Mouse (Mus musculus) layer of hippocampus, postnatal 10 days (tissue): ENCODE results near the gene Msmp. TPM values are rescaled to one million over a fixed set of nuclear protein-coding genes. Genes with fewer than 3 reads are reported as not detected.
A peak's percentile ranks its signal among the peaks of the same experiment; 100 is the strongest.
"Not testable (repeated sequence)": the region's sequence is repeated elsewhere in the genome, so short reads cannot be mapped to it uniquely, and the experiment has no call there.

Experiments
- DNase-seq, 2 experiments: peaks; one replicate each; pipeline ENCODE4 v3.0.0; 2021; ENCODE audit warnings: low spot score in 2 of 2
- total RNA-seq, 2 experiments: library from RNA; stranded (reverse); gene quantifications; 2 replicates each; pipeline ENCODE4 v1.2.3; 2021

The Msmp gene
- total RNA-seq, 2 experiments from 2014 or later = not detected

DNA sequence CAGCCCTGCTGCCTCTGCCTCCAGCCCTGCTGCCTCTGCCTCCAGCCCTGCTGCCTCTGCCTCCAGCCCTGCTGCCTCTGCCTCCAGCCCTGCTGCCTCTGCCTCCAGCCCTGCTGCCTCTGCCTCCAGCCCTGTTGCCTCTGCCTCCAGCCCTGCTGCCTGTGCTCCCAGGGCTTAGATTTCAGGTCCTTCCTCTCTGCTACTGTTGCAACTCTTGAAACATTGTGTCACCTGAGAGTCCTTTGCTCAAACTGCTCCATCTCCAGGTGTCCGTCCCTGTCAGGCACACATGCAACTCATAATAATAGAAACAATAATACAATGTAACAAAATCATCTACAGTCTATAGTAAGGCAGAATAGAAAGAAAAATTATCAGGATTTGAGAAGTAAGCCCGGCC is 12.3 kb upstream of the Msmp start:
- DNase-seq = not testable (repeated sequence)

DNA sequence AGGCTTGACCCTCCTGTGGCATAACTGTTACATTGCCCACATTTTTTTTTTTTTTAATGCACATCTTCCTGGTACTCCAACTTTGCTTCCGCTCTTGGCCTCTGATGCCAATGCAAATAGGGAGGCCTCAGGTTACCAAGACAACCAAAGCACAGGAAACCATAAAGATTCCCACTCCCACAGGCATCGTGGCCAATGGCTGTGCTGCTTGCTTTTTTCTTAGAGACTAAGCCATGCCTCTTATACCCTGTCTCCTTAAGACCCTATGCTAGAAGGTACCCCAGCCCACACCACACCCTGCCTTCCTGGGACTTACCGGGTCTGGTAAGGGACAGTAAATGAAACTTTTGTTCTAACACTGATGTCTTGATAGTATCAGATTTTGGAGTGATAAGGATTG is 9.2 kb upstream of the Msmp start:
- DNase-seq = no peak

DNA sequence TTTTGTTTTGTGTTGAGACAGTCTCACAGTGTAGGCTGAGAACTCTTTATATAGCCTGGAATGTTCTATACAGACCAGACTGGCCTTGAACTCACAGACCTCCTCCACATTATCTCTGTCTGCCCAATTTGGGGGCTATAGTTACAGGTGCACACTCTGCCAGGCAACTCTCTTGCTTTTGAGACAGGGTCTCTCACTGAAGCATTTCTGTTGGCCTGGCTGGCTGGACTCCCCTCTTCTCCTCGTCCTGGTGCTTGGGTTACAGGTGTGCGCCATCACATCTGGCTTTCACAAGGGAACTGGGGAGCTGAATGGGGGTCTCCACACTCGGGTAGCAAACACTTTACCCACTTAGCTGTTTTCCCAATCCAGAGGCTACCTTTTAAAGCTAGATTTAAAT is 7.7 kb upstream of the Msmp start:
- DNase-seq = no peak

DNA sequence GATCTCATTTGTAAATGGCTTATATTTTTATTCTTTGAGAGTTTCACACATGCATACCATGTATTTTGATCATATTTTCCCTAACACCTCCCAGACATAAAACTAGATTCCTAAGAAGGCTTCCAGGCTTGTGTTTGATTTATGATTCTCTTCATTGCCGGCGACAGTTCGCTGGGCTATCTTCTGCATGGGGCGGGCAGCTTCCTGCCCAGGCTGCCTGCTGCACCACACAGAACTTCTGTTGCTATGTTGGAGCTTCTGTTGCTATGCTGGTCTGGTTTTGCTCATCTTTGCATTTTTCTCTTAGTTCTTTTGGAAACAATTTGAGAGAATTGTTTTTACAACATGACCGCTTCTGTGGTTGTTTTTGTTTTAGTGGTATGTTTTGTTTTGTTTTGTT is 7.2 kb upstream of the Msmp start:
- DNase-seq = no peak

DNA sequence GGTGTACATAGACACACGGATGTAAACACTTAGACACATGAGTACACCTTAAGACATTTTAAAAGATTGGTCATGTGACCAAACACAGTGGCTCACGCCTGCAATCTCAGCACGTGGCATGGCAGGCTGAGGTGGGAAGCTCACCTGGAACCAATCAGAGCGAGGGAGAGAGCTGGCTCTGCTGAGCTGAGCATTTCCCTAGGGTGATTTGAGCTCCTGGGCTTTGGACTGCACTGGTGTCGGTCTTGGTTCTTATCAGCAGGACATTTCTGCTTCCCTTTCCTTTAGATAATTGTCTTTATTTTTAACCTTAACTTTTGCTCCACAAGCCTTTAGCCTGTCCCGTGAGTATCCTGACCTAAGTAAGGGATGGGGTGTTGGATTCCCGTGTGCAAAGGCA is 3.4 kb upstream of the Msmp start:
- DNase-seq = no peak

DNA sequence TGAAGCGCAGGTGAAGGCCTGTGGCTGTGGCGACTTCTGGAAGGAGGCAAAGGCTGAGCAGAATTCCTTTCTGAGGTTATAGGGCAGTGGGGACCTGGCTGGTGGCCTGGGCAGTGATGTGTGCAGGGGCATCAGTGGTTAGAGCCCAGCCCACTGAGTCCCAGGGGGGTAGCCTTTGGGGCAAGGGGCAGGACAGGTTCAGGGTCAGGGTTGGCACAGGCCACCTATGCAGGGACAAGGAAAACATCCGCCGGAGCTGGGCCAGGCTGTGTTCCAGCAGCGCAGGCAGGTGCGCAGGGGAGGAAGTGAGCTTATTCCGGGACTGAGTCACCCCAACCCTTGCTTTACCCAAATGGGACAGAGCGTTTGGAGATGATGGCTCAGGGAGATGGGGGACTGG is 2.1 kb upstream of the Msmp start:
- no peak for DNase-seq

DNA sequence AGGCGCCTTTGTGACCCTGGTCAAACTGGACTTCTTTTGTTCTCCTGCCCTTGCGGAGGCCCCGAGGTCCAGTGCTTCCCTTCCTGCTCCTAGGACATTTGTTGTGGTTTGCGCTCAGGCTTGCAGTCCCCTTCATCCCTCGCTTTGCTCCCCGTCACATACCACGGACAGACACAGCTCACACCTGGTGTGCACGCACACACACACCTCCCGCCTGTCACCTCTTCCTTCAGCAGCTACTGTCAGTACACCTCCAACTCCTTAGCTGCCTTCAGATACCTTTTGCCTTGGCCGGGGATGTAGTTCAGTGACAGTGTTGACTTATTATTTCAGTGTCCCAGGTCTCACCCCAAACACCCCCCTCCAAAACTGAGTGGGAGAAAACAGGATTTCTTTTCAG is 1.4 kb upstream of the Msmp start:
- no peak for DNase-seq

DNA sequence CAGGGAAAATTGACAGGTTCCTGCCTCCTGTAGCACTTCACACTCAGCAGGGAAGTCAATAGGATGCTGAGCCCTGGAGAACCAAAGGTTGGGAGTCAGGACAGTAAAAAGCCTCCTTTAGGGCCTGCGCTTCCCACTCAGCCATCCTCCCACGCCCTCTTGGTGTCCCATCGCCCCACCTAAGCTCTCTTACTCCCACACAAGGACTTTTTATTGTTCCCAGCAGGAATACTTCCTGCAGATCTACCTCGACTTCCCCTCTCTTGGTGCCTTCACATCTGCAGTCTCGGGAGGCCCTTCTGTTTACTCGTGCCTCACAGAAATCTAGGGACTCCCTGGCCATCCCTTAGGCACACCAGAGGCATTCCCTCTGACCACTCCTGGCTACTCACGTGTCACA is 873 bp downstream of the Msmp start:
- DNase-seq = no peak

DNA sequence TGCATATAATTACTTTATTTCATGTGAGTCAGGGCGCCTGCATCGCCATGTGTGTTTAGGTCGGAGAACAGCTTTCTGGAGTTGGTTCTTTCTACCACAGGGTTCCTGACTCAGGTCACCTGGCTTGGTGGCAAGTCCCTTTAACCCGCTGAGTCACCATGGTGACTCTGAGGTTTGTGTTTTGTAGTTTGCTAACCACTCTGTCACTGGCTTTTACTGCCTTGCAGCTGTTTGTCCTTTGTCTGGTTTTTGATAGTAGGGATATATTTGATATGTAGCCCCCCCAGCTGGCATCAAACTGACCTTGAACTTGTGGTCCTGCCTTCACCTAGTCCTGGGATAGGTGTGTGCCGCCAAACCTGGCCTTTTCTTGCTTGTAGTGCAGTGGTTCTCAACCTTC is 2.1 kb downstream of the Msmp start:
- DNase-seq = no peak

DNA sequence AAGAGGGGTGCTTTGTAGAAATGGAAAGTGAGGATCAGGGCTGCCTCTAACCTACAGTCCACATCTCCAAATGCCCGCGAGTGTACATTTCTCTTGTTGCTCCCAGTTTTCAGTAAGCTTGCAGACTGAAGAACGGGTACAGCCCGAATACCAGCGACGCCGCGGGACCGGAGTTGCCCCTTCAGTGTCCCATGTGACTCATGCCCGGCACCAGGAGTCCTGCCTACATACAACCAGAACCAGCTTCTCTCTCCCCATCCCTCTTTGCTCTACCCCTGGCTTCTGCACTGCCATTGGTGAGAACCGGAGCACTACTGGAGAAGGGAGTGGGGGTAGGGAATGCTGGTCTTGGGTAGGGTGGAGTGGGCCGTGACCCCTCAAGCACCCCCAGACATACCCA is 2.9 kb downstream of the Msmp start:
- DNase-seq = no peak

DNA sequence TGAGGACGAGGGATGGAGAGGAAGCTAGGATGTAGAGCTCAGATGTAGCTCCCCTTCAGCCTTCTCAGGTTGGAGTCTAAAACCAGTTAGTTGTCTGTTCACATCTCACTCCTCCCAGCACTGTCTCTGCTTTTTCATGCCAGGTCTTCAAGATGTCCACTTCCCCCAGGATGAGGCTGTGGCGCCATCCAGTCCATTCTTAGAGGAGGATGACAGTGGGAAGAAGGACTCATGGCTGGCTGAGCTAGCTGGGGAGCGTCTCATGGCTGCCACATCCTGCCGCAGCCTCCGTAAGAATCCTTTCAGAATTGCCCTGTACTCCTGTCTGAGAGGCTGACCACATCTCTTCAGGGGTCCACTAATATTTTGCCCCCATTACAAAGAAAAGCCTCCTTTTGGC is 3.6 kb downstream of the Msmp start:
- no peak for DNase-seq

DNA sequence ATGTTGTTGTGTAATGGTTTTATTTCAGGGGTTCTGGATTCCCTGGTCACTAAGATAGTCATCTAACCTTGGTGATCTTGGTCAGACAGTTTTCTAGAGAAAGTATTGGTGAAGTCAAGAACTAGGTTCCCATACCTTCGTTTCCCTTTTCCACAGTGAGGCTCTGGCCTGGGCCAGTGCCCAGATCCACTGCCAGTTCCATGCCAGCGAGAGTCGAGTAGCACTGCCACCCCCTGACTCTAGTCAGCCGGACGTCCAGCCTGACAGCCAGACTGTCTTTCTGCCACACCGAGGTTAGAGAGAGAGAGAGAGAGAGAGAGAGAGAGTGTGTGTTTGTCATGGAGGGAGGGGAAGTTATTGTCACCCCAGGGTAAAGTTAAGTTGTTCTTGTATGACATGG is 4.6 kb downstream of the Msmp start:
- DNase-seq = no peak

DNA sequence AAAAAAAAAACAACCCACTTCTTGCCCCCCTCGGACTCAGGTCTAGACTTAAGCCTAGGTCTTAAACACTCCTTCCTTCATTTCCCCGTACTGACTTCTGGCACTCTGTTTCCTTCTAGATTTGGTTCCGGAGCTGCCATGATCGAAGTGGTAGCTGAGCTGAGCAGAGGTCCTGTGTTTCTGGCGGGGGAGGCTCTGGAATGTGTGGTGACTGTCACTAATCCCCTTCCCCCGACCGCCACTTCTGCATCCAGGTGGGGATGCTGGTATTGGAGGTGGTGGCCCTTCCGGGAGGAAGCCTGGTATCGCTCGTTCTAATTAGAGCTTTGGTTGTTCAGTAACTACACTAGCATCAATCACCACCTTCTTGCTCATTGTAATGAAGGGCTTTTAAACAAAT is 5.0 kb downstream of the Msmp start:
- DNase-seq = peak in 1 of 2 experiments; percentile 24

DNA sequence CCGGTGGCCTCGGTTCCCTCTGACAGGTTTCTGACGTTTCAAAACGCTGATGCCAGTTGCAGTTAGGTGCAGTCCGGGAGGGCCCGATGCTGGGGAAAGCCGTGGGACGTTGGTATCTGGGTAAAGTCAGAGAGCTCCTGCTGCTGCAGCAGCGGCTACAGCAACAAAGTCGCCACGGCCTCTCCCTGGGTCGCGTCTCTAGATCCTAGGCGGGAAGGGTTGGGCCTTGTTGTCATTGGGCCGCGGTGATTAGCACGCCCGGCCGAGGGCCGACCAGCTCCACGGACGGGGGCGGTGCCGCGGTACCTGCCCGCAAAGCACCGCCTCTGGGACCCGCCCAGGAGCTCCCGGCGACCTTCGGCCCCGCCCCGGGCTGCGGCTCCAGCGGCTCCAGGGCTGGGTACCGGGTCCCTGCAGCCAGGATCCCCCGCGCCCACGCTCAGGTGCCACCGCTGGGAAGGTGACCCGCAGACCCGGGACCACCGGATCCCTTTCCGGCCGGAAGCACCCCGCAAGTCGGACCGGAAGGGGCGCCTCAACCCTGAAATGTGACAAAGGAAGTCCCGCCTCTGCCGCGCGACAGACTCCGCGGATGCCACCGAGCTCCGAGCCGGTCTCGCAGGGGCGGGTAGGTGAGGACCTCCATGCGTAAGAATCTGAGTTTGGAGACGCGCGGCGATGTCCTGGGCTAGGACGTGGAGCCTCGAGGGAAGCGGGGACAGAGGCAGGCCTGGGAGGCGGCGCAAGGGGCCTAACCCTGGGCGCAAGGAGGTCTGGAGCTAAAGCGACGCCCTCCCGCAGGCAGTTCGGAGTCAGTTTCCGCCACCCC is 5.7 kb downstream of the Msmp start, which contains the start of the genes Rgp1 and Gba2:
Rgp1 (plus strand) TSS at position 340 of the 829 bp plus-strand sequence.
Gba2 (minus strand) TSS at position 498 of the 829 bp plus-strand sequence.
- DNase-seq = peak; percentile 78 to 85

DNA sequence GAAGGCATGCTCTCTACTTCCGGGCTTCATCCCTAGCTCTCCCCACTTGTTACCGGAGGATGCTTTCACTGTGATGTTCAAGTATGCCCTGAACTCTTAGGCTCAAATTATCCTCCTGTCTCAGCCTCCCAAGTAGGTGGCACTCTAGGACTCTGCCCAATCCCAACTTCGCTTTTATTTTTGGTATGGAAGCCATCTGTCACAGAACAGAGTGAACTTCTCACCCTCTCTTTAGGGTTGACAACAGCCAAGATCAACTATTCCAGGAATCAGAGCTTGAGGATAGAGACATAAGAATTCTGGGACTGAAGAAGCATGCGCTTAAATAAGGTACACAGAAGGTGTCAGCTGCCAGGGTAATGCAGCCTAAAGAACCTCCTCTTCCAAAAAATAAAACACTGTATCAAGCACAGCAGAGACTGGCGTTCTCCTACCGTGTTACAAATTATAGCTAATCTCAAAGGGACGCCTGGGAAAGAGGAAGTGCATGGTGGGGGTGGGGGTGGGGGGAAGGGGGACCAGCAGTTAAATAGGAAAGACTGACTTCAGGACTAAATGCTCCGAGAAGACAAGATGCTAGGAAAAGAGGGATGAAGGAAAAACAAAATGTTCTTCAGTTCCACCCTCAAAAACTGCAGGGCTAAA is 6.9 kb downstream of the Msmp start:
- no peak for DNase-seq

DNA sequence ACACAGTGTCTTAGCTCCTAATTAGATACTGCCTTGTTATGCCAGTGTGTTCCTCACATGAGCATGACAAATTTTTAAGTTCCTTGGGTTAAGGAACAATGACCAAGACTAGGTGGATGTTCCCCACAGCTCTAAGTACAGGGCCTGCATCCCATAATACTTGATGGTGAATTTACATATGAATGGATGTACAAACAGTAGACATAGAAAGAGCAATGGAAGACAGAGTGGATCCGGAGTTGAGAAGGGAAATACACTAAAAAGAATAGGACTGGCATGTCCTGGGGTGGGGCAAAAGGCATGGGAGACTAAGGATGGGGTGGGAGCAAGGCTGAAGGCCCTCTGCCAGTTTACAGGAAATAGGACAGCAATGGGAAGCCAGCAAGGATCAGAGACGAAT is 8.9 kb downstream of the Msmp start:
- DNase-seq = no peak

DNA sequence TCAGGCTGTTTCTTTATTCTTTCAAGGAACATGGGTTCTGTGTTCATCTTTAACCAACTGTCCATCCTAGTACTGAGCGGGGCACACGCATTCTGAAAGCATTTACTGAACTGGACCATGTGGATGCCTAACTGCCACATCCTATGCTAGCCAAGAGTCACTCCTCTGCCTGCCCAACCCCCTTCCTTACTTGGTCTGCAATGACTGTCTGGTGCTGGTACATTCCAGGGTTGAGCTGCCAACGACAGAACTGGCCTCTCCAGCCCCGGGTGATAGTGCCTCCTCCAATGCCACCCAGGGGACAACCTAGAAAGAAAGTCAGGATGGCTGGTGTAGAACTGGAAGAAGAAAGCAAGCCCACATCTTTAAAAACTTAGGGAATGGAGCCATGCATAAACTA is 10.7 kb downstream of the Msmp start:
- DNase-seq = no peak

DNA sequence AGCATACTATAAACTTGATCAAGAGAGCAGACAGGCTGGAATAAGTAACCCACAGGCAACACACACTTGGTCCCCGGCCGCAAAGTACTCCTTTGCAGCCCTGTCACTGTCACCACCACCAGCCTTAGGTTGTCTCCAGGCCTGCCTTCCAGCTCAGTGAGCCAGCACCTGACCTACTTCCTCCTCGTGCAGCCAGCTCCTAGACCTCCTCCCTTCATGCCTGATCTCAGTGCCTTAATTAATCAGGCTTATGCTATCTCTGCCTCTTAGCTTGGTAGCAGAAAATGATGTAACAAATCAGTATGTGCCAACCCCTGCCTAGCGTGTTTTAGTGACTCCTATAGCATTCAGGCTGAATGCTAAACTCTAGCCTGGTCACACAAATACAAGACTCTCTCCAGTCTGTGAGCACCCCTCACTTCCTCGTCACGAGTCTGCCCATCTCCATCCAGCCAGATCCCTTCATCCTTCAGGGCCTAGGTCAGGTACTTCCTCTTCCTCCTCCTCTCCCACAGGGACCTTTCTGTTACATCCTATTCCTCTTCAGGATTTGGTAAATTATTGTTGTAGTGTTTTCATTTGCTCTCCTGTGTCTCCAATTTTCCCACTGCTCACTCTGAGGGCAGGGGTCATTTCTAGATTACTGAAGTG is 12.8 kb downstream of the Msmp start:
- DNase-seq = no peak

DNA sequence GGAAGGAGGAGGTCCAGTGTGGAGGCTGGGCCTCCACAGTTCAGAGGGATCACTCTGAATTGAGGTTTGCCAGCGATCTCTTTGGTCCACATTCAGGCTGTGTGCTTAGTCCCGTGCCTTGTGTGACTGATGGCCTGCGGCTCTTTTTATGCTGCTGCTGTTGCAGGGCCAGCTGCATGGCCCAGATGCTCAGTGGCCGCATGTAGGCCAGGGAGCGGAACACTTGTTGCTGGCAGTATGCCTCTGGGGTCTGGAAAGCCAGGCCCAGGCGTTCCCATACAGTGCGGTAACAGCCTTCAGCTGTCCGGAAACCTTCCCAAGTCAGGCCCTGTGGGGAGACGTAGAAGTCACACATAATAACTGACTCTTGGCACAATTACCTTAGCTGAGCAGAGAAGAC is 17.2 kb downstream of the Msmp start:
- no peak for DNase-seq

DNA sequence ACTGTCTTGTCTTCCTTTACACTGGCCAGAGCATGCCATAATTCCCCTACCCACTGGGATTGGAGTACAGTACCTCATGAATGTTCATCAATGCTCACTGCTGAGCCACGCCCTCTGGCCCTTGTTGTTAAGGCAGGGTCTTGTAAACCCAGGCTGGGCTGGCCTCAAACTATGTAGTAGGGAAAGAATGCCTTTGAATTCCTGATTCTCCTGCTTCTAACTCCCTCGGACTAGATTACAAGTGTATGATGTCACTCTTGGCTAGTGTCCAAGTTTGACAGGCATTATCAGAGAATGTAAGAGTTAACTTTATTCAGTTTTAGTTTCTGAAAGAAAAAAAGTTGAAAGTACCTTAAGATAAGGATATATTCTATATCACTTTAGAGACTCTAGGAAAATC is 20.1 kb downstream of the Msmp start:
- no peak for DNase-seq

DNA sequence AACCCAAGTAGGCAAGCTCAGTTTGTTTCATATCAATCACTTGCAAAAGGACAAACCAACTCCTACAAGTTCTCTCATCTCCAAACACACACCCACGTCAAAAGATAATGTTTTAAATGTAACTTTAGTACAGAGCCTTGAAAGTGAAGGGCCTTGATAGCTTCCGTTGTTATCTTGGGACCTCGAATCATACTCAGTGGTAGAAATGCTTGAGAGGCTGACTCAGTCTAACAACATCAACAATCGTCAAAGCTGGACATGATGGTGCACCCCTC is 20.8 kb downstream of the Msmp start:
- no peak for DNase-seq

DNA sequence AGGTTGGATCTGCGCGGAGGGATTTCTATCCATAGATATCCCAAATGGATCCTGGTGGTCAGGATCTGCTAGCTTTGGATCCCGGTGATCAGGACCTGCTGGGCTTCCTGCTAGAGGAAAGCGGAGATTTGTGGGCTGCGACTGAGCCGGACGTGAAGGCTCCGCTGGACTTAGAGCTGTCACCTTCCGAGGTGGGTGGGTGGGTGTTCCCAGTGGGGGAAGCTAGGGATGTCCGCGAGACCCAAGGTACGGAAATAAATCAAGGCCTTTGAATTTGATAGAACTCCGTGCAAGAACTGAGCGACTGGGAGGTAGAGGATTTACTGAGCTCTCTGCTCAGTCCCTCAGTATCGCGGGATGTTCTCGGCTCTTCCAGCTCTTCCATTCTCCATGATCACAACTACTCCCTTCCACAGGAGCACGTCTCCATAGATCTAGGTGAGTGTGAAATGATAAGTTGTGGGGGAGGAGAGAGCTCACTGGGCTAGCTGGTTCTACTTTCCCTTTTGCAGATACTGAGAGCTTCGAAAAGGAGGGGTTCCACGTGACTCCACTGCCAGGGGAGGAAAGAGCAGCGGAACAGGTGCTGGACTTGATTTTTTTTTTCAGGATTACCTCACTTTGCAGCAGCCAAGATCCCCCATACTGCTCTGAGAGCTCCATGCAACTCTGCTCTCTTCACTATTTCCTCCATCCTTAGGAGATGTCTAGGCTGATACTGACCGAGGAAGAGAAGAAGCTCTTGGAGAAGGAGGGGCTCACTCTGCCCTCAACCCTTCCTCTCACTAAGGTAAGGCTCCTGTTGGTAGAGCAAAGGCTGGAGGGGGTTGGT is 21.3 kb downstream of the Msmp start:
- no peak for DNase-seq
